Mouse (Mus musculus) kidney, embryonic 15.5 days (tissue): ENCODE data around the gene Tent2. TPM values are rescaled to one million over a fixed set of nuclear protein-coding genes. Genes with fewer than 3 reads are reported as not detected.

Experiments
- ATAC-seq: fragments of 200-750 bp; cut with Nextera tagmentation; replicated peaks from 2 replicates; pipeline ENCODE4 v1.8.0; 2017; ENCODE audit warnings: moderate TSS enrichment; ENCODE audit not compliant: low FRiP score
- H3K27ac ChIP-seq: fragments of 300-500 bp; sonication (generic); 2 replicates; pipeline ENCODE4 v1.5.1; 2015; ENCODE audit warnings: mild to moderate bottlenecking, inconsistent platforms
- H3K27me3 ChIP-seq: fragments of 300-500 bp; sonication (generic); 2 replicates; pipeline ENCODE4 v1.6.1; 2015; ENCODE audit warnings: inconsistent platforms
- H3K36me3 ChIP-seq: fragments of 300-500 bp; sonication (generic); 2 replicates; pipeline ENCODE4 v1.6.1; 2015; ENCODE audit warnings: inconsistent platforms
- H3K4me1 ChIP-seq: fragments of 300-500 bp; sonication (generic); 2 replicates; pipeline ENCODE4 v1.6.1; 2015; ENCODE audit warnings: inconsistent platforms
- H3K4me2 ChIP-seq: fragments of 300-500 bp; sonication (generic); 2 replicates; pipeline ENCODE4 v1.6.1; 2015; ENCODE audit warnings: moderate library complexity, mild to moderate bottlenecking, inconsistent platforms
- H3K4me3 ChIP-seq: fragments of 300-500 bp; sonication (generic); replicated peaks from 2 replicates; pipeline ENCODE4 v1.5.1; 2015; ENCODE audit warnings: mild to moderate bottlenecking, inconsistent platforms
- H3K9ac ChIP-seq: fragments of 300-500 bp; sonication (generic); 2 replicates; pipeline ENCODE4 v1.6.1; 2015; ENCODE audit warnings: mild to moderate bottlenecking, inconsistent platforms
- H3K9me3 ChIP-seq: fragments of 300-500 bp; sonication (generic); replicated peaks from 2 replicates; pipeline ENCODE4 v1.6.1; 2016; ENCODE audit warnings: inconsistent platforms
- WGBS: fragments of 180-500 bp; shearing (Covaris S2); methylation state at CpG from one replicate; pipeline ENCODE4 v1.1.7; 2015; ENCODE audit warnings: mixed read lengths; 5-methylcytosine and 5-hydroxymethylcytosine counted together
- polyA plus RNA-seq: library from polyadenylated mRNA; unstranded; fragments of >200 nt; fragmentation: Nextera tagmentation; extraction: Ambion mirVana; gene quantifications from 2 replicates; pipeline ENCODE4 v1.2.1, GENCODE M21; 2015

Tent2 gene
- polyA plus RNA-seq, 1 experiment from 2014 or later, result 60.0 TPM

- H3K9me3 ChIP-seq, result no peaks in the 10 kb centered on the region
- H3K9ac ChIP-seq, result no peak overlapping the region
- H3K4me1 ChIP-seq, result no peaks in the 10 kb centered on the region
- no peak overlapping the region for H3K4me3 ChIP-seq
- H3K27ac ChIP-seq, result no peak overlapping the region
- WGBS, result 53% methylated on average over 1 of the region's 1 CpGs
- no peak overlapping the region for H3K4me2 ChIP-seq
- no peak for ATAC-seq
- 0 out of 2 replicates have a peak, but pooled peaks cover 2% of the 10 kb centered on the region for H3K36me3 ChIP-seq
- H3K27me3 ChIP-seq, result no peaks in the 10 kb centered on the region
Observed at GRCm38 (mm10) chr13:93138059-93138458, 54.1 kb downstream of the Tent2 start.

GRCm38 (mm10) chr13:93137098-93137497, 55.1 kb downstream of the Tent2 start:
- WGBS, result 91% methylated on average over 7 of the region's 7 CpGs
- Histone ChIP-seq H3K27ac (no peak overlapping the region), H3K4me1 (no peaks in the 10 kb centered on the region), H3K4me3 (no peak overlapping the region), H3K36me3 (no peaks in the 10 kb centered on the region), H3K9me3 (no peaks in the 10 kb centered on the region), H3K27me3 (no peaks in the 10 kb centered on the region), H3K9ac (no peak overlapping the region), H3K4me2 (no peak overlapping the region)
- ATAC-seq, result no peak

GRCm38 (mm10) chr13:93136251-93136650, 55.9 kb downstream of the Tent2 start:
- Histone ChIP-seq H3K9ac (no peak overlapping the region), H3K27ac (no peak overlapping the region), H3K4me1 (no peaks in the 10 kb centered on the region), H3K4me3 (no peak overlapping the region), H3K27me3 (no peaks in the 10 kb centered on the region), H3K4me2 (no peak overlapping the region), H3K36me3 (no peaks in the 10 kb centered on the region), H3K9me3 (no peaks in the 10 kb centered on the region)
- WGBS, result 76% methylated on average over 1 of the region's 1 CpGs
- ATAC-seq, result no peak

- no peak overlapping the region for H3K4me3 ChIP-seq
- no peaks in the 10 kb centered on the region for H3K4me1 ChIP-seq
- no peaks in the 10 kb centered on the region for H3K27me3 ChIP-seq
- ATAC-seq, result no peak
- no peak overlapping the region for H3K27ac ChIP-seq
- H3K36me3 ChIP-seq, result no peaks in the 10 kb centered on the region
- H3K9ac ChIP-seq, result no peak overlapping the region
- H3K4me2 ChIP-seq, result no peak overlapping the region
- 71% methylated on average over 2 of the region's 2 CpGs for WGBS
- no peaks in the 10 kb centered on the region for H3K9me3 ChIP-seq
Observed at GRCm38 (mm10) chr13:93135501-93135900, 56.7 kb downstream of the Tent2 start.

- Histone ChIP-seq H3K36me3 (no peaks in the 10 kb centered on the region), H3K4me3 (no peak overlapping the region), H3K27ac (no peak overlapping the region), H3K4me2 (no peak overlapping the region), H3K4me1 (no peaks in the 10 kb centered on the region), H3K9ac (no peak overlapping the region), H3K9me3 (no peaks in the 10 kb centered on the region), H3K27me3 (no peaks in the 10 kb centered on the region)
- no peak for ATAC-seq
- WGBS, result 84% methylated on average over 3 of the region's 3 CpGs
Observed at GRCm38 (mm10) chr13:93130674-93131073, 61.5 kb downstream of the Tent2 start.

GRCm38 (mm10) chr13:93128961-93129360, 63.2 kb downstream of the Tent2 start:
- no peak overlapping the region for H3K4me2 ChIP-seq
- WGBS, result 83% methylated on average over 5 of the region's 5 CpGs

GRCm38 (mm10) chr13:93128111-93128860, 63.9 kb downstream of the Tent2 start:
- H3K4me2 ChIP-seq, result no peak overlapping the region
- WGBS, result 74% methylated on average over 8 of the region's 8 CpGs
- no peak overlapping the region for H3K4me3 ChIP-seq
- no peaks in the 10 kb centered on the region for H3K27me3 ChIP-seq
- no peaks in the 10 kb centered on the region for H3K4me1 ChIP-seq
- no peak for ATAC-seq
- no peak overlapping the region for H3K27ac ChIP-seq
- no peaks in the 10 kb centered on the region for H3K36me3 ChIP-seq
- H3K9me3 ChIP-seq, result no peaks in the 10 kb centered on the region
- H3K9ac ChIP-seq, result no peak overlapping the region

More at GRCm38 (mm10) chr13:93128961-93129360, 63.2 kb downstream of the Tent2 start:
- Histone ChIP-seq H3K4me3 (no peak overlapping the region), H3K9ac (no peak overlapping the region), H3K27me3 (no peaks in the 10 kb centered on the region), H3K4me1 (no peaks in the 10 kb centered on the region), H3K27ac (no peak overlapping the region), H3K36me3 (no peaks in the 10 kb centered on the region), H3K9me3 (no peaks in the 10 kb centered on the region)
- no peak for ATAC-seq

- ATAC-seq, result no peak
Observed at GRCm38 (mm10) chr13:93122321-93122720, 69.9 kb downstream of the Tent2 start.

GRCm38 (mm10) chr13:93117241-93117640, 74.9 kb downstream of the Tent2 start:
- WGBS, result 65% methylated on average over 7 of the region's 7 CpGs
- Histone ChIP-seq H3K27ac (no peak overlapping the region), H3K4me3 (no peak overlapping the region)

More at GRCm38 (mm10) chr13:93122321-93122720, 69.9 kb downstream of the Tent2 start:
- Histone ChIP-seq H3K27ac (no peak overlapping the region), H3K9ac (no peak overlapping the region), H3K27me3 (no peaks in the 10 kb centered on the region), H3K36me3 (no peaks in the 10 kb centered on the region), H3K9me3 (no peaks in the 10 kb centered on the region), H3K4me2 (no peak overlapping the region), H3K4me1 (no peaks in the 10 kb centered on the region), H3K4me3 (no peak overlapping the region)
- 89% methylated on average over 9 of the region's 9 CpGs for WGBS

GRCm38 (mm10) chr13:93102340-93103090, 89.7 kb downstream of the Tent2 start:
- Histone ChIP-seq H3K4me3 (no peak overlapping the region), H3K4me1 (no peaks in the 10 kb centered on the region), H3K9ac (no peak overlapping the region), H3K36me3 (no peaks in the 10 kb centered on the region), H3K27ac (no peak overlapping the region), H3K27me3 (no peaks in the 10 kb centered on the region), H3K4me2 (no peak overlapping the region), H3K9me3 (no peaks in the 10 kb centered on the region)
- ATAC-seq, result no peak
- WGBS, result 85% methylated on average over 4 of the region's 4 CpGs

More at GRCm38 (mm10) chr13:93117241-93117640, 74.9 kb downstream of the Tent2 start:
- H3K9me3 ChIP-seq, result no peaks in the 10 kb centered on the region
- H3K36me3 ChIP-seq, result no peaks in the 10 kb centered on the region
- no peak overlapping the region for H3K4me2 ChIP-seq
- no peak overlapping the region for H3K9ac ChIP-seq
- ATAC-seq, result no peak
- no peaks in the 10 kb centered on the region for H3K27me3 ChIP-seq
- H3K4me1 ChIP-seq, result no peaks in the 10 kb centered on the region

- WGBS, result 85% methylated on average over 3 of the region's 3 CpGs
Observed at GRCm38 (mm10) chr13:93098596-93098995, 93.6 kb downstream of the Tent2 start.

GRCm38 (mm10) chr13:93096643-93097042, 95.5 kb downstream of the Tent2 start:
- no peak for ATAC-seq
- Histone ChIP-seq H3K36me3 (no peaks in the 10 kb centered on the region), H3K4me2 (no peak overlapping the region), H3K27me3 (no peaks in the 10 kb centered on the region), H3K4me3 (no peak overlapping the region), H3K4me1 (no peaks in the 10 kb centered on the region), H3K27ac (no peak overlapping the region), H3K9me3 (no peaks in the 10 kb centered on the region), H3K9ac (no peak overlapping the region)
- WGBS, result over 99% methylated on average over 6 of the region's 6 CpGs

More at GRCm38 (mm10) chr13:93098596-93098995, 93.6 kb downstream of the Tent2 start:
- Histone ChIP-seq H3K4me1 (no peaks in the 10 kb centered on the region), H3K27ac (no peak overlapping the region), H3K4me2 (no peak overlapping the region), H3K36me3 (no peaks in the 10 kb centered on the region), H3K27me3 (no peaks in the 10 kb centered on the region), H3K4me3 (no peak overlapping the region), H3K9me3 (no peaks in the 10 kb centered on the region), H3K9ac (no peak overlapping the region)
- ATAC-seq, result no peak
